Mouse (Mus musculus): Measurements from ENCODE around the gene Dcp1a. TPM values are rescaled to one million over a fixed set of nuclear protein-coding genes. Genes with fewer than 3 reads are reported as not detected.

Dcp1a gene
- polyA plus RNA-seq, 1 experiment: 18.7 TPM

GRCm38 (mm10) chr14:30459891-30460523 is 19.3 kb upstream of the Dcp1a start:
- Histone ChIP-seq H3K27ac (ENCODE audit: insufficient read depth, low read depth, low read length) (no peak overlapping the region), H3K4me3 (ENCODE audit: insufficient read depth, low read length) (no peak overlapping the region), H3K4me1 (ENCODE audit: control insufficient read depth, insufficient read depth, low read length) (peaks cover 32% of the 10 kb centered on the region)
- TF ChIP-seq POLR2A (IDR thresholded peaks at IDR 0.05; ENCODE audit: borderline replicate concordance, low read depth, low read length) (no peak), CTCF (IDR thresholded peaks at IDR 0.05; ENCODE audit: low read depth, low read length) (peak; percentile 73)

- H3K27ac ChIP-seq (ENCODE audit: insufficient read depth, low read depth, low read length): no peak overlapping the region
- no peak overlapping the region for H3K4me3 ChIP-seq (ENCODE audit: insufficient read depth, low read length)
- H3K4me1 ChIP-seq (ENCODE audit: control insufficient read depth, insufficient read depth, low read length): peaks cover 10% of the 10 kb centered on the region
- no peak for TF ChIP-seq POLR2A (IDR thresholded peaks at IDR 0.05; ENCODE audit: borderline replicate concordance, low read depth, low read length)
- TF ChIP-seq CTCF (IDR thresholded peaks at IDR 0.05; ENCODE audit: low read depth, low read length): no peak
These were observed 16.0 kb upstream of the Dcp1a start for GRCm38 (mm10) chr14:30463312-30463711.

DNA sequence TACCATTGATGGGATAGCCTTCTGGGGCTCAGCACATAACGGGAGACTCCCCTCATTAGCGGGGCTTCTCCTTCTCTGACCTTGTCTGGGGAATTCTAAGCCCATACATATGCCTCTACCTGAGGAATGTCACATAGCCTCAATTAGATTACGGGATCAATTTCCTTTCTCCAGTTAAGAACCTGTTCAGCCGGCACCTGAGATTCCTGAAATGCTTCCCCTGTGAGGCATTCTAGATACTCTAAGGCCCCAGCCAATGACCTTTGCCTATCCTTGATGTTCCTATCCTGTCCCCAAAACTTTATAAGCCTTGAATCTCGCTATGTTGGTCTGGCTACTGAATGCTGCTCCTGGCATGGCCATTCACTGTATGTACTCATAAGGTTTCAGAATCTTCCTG is 5.7 kb upstream of the Dcp1a start:
- Histone ChIP-seq H3K27ac (ENCODE audit: insufficient read depth, low read depth, low read length) (no peak overlapping the region), H3K4me1 (ENCODE audit: control insufficient read depth, insufficient read depth, low read length) (peaks cover 5% of the 10 kb centered on the region), H3K4me3 (ENCODE audit: insufficient read depth, low read length) (no peak overlapping the region)
- TF ChIP-seq POLR2A (IDR thresholded peaks at IDR 0.05; ENCODE audit: borderline replicate concordance, low read depth, low read length) (no peak), CTCF (IDR thresholded peaks at IDR 0.05; ENCODE audit: low read depth, low read length) (no peak)

DNA sequence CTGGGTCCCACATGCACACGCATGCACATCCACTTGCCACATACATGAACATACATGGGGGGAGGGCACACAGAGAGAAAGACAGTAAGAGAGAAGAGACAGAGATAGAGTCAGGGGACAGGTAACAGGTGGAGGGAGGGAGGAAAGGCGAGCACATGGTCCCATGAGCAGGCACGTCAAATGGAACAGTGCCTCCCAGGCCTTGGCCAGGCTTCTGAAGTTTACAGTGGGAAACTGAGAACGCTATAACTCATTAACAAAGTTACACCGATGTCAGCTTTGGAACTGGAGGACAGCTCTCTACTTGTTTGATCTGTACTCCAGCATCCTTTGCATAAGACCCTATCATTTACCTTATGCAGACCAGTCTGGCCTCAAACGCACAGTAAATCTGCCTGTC is 4.9 kb upstream of the Dcp1a start:
- TF ChIP-seq POLR2A (IDR thresholded peaks at IDR 0.05; ENCODE audit: borderline replicate concordance, low read depth, low read length) (no peak), CTCF (IDR thresholded peaks at IDR 0.05; ENCODE audit: low read depth, low read length) (no peak)
- Histone ChIP-seq H3K27ac (ENCODE audit: insufficient read depth, low read depth, low read length) (no peak overlapping the region), H3K4me1 (ENCODE audit: control insufficient read depth, insufficient read depth, low read length) (no peaks in the 10 kb centered on the region), H3K4me3 (ENCODE audit: insufficient read depth, low read length) (no peak overlapping the region)

DNA sequence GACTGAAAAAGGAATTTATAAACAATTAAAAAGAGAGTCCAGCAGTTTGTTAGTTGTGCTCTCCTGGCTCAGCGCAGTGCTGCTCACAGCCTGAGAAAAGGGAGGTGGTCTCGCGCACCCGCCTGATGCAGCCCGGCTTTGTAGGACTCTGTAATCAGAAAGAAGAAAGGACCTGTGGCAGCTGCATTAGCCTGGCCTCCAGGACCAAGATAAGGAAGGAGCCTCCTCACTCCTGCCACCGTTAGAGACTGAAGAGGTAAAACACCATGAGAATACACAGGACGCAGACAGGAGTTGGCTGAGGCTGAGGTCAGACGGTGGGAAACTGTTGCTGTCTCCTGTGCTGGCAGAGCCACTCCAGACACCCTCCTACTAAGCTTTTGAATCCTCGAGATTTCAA is 12.0 kb downstream of the Dcp1a start, which contains the start of gene Cacna1d:
TSS of gene Cacna1d (minus strand) at position 114 of the 400 bp plus-strand sequence.
- H3K4me1 ChIP-seq (ENCODE audit: control insufficient read depth, insufficient read depth, low read length): peaks cover 9% of the 10 kb centered on the region; the same call in 1 of the 2 replicates
- no peak within 1 kb of the TSS for H3K4me3 ChIP-seq (ENCODE audit: insufficient read depth, low read length)
- no peak within 1 kb of the TSS for H3K27ac ChIP-seq (ENCODE audit: insufficient read depth, low read depth, low read length)

DNA sequence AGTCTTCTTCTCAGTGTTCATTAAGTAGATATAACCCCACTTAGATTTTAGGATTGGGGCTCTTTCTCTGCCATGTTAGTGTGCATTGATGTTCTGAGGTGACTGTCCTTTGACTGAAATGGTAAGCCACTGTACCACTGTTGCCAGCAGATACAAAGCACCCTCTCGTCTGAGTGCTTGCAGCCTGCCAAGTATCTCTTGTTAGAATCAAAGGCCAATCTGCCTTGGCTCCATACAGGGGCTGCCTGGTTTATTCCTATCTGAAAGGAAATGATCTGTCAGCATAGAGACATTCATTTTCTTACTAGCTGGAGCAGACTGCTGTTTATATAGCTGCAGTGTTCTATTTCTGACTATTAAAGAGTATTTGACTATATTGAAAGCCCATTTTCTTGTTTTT is 13.9 kb downstream of the Dcp1a start:
- Histone ChIP-seq H3K4me1 (ENCODE audit: control insufficient read depth, insufficient read depth, low read length) (peaks cover 9% of the 10 kb centered on the region; the same call in 1 of the 2 replicates), H3K27ac (ENCODE audit: insufficient read depth, low read depth, low read length) (no peak overlapping the region), H3K4me3 (ENCODE audit: insufficient read depth, low read length) (no peak overlapping the region)
- TF ChIP-seq CTCF (IDR thresholded peaks at IDR 0.05; ENCODE audit: low read depth, low read length) (no peak), POLR2A (IDR thresholded peaks at IDR 0.05; ENCODE audit: borderline replicate concordance, low read depth, low read length) (no peak)

More for the DNA sequence above, 12.0 kb downstream of the Dcp1a start, which contains the start of gene Cacna1d:
- TF ChIP-seq CTCF (IDR thresholded peaks at IDR 0.05; ENCODE audit: low read depth, low read length) (no peak), POLR2A (IDR thresholded peaks at IDR 0.05; ENCODE audit: borderline replicate concordance, low read depth, low read length) (no peak)

DNA sequence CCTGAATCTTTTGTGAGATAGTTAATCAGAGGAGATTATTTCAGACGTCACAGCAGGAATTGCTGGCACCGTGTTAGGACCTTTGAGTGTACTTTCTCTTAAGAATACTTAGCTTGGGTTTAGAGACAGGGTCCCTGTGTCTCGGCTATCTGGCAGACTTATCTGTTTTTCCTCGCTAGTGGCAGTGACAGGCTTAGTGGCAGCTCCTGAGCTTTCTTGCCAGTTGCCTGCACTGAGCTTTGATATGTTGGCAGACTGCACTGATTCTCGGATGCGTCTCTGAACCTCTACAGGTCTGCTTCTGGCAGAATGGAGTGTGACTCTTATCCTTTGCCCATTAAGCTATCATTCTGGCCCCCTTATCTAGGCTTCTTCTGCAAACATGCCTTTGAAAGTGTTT is 15.7 kb downstream of the Dcp1a start:
- Histone ChIP-seq H3K27ac (ENCODE audit: insufficient read depth, low read depth, low read length) (no peak overlapping the region), H3K4me3 (ENCODE audit: insufficient read depth, low read length) (no peak overlapping the region), H3K4me1 (ENCODE audit: control insufficient read depth, insufficient read depth, low read length) (peaks cover 9% of the 10 kb centered on the region; the same call in 1 of the 2 replicates)
- TF ChIP-seq POLR2A (IDR thresholded peaks at IDR 0.05; ENCODE audit: borderline replicate concordance, low read depth, low read length) (no peak), CTCF (IDR thresholded peaks at IDR 0.05; ENCODE audit: low read depth, low read length) (no peak)

GRCm38 (mm10) chr14:30498202-30498601 is 18.9 kb downstream of the Dcp1a start:
- H3K27ac ChIP-seq (ENCODE audit: insufficient read depth, low read depth, low read length): no peak overlapping the region
- TF ChIP-seq CTCF (IDR thresholded peaks at IDR 0.05; ENCODE audit: low read depth, low read length): no peak
- H3K4me1 ChIP-seq (ENCODE audit: control insufficient read depth, insufficient read depth, low read length): peaks cover 7% of the 10 kb centered on the region; the same call in 1 of the 2 replicates
- no peak overlapping the region for H3K4me3 ChIP-seq (ENCODE audit: insufficient read depth, low read length)

DNA sequence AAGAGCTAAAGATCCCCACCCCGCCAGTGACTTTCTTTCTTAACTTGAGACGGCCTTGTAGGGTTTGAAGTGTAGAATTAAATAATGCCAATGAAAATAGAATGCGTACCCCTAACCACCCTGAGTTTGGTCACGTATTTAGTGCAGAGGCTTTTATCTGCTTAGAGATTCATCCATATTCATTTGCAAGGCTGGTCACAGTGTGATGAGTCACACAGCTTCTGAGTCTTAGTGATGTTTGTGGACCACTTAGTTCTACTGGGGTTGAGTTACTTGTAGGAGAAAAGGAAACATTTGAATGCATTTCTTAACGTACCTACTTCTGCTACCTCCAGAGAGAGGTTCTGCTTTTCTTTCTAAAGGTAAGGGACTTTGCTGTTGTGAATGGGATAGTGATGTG is 25.7 kb downstream of the Dcp1a start:
- H3K4me1 ChIP-seq (ENCODE audit: control insufficient read depth, insufficient read depth, low read length): no peaks in the 10 kb centered on the region
- TF ChIP-seq CTCF (IDR thresholded peaks at IDR 0.05; ENCODE audit: low read depth, low read length) (no peak), POLR2A (IDR thresholded peaks at IDR 0.05; ENCODE audit: borderline replicate concordance, low read depth, low read length) (no peak)
- H3K4me3 ChIP-seq (ENCODE audit: insufficient read depth, low read length): no peak overlapping the region
- H3K27ac ChIP-seq (ENCODE audit: insufficient read depth, low read depth, low read length): no peak overlapping the region

DNA sequence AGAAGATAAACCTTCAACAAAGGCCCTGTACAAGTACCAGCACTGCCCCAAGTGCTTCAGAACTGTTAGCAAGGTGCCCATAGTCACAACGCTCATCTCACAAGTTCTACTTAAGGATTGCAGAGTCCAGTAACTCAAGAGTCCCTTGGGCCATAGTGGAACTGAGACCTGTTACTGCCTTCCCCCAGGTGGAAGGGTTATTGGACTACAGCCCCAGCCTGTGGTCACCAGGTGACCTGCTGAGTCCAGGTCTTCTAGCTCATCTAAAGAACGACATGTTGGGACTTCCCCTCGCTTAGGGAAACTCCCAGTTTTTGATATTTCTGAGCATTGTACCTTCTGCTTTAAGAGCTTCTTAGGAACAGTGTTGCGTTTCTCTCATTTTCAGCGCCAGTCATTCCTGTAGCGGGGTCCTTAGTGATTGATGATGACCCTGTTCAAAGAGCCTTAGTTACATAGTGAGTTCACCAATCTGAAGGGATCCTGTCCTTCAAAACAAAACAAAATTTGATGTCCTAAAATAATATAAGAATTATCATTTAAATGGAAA is 31.0 kb downstream of the Dcp1a start:
- Histone ChIP-seq H3K4me3 (ENCODE audit: insufficient read depth, low read length) (no peak overlapping the region), H3K4me1 (ENCODE audit: control insufficient read depth, insufficient read depth, low read length) (no peaks in the 10 kb centered on the region), H3K27ac (ENCODE audit: insufficient read depth, low read depth, low read length) (no peak overlapping the region)
- TF ChIP-seq POLR2A (IDR thresholded peaks at IDR 0.05; ENCODE audit: borderline replicate concordance, low read depth, low read length) (no peak), CTCF (IDR thresholded peaks at IDR 0.05; ENCODE audit: low read depth, low read length) (no peak)

Measured in bone marrow macrophage, adult 2 months (primary cell).